Mouse (Mus musculus): ENCODE measurements at regions not wholly inside any gene's neighbourhood (a gene's known extent, or its start where the extent isn't known, plus 50 kb on each side); places are given as distances from the start of the nearest gene placed in this dataset.
"Not testable (repeated sequence)": the region's sequence is repeated elsewhere in the genome, so short reads cannot be mapped to it uniquely, and the experiment has no call there.

DNA sequence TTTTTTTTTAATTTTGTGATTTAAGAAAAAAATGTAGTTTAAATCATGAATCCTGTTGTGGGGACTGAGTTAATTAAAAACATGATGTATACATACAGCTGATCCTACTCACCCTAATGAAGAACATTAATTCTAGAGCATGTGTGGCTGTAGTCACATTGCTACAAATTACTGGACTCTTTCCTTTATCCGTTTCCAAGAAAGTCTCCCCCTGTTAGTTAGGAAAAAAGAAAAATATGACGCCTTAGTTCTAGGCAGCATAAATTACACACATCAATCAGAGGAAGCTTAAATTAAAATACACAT, 505.7 kb downstream of the Cypt12 start:
- Histone ChIP-seq H3K27me3 (ENCODE audit: insufficient read depth, low read length) (no peaks in the 10 kb centered on the region), H3K9ac (no peak overlapping the region), H3K4me3 (ENCODE audit: low read depth, low read length) (no peak overlapping the region), H3K4me2 (ENCODE audit: low read depth) (no peak overlapping the region), H3K36me3 (ENCODE audit: insufficient read depth) (no peaks in the 10 kb centered on the region), H3K4me1 (ENCODE audit: insufficient read depth) (no peaks in the 10 kb centered on the region), H3K27ac (ENCODE audit: low read depth, low read length) (0 out of 2 replicates have a peak overlapping the region, but pooled peaks have one; percentile 15), H3K9me3 (ENCODE audit: low read length) (no peaks in the 10 kb centered on the region)
- TF ChIP-seq CTCF (IDR thresholded peaks at IDR 0.05; ENCODE audit: low read depth): no peak
- ATAC-seq (peak; percentile 32), DNase-seq (peak; percentile 35)
- 6% methylated on average over 2 of the region's 2 CpGs for WGBS

DNA sequence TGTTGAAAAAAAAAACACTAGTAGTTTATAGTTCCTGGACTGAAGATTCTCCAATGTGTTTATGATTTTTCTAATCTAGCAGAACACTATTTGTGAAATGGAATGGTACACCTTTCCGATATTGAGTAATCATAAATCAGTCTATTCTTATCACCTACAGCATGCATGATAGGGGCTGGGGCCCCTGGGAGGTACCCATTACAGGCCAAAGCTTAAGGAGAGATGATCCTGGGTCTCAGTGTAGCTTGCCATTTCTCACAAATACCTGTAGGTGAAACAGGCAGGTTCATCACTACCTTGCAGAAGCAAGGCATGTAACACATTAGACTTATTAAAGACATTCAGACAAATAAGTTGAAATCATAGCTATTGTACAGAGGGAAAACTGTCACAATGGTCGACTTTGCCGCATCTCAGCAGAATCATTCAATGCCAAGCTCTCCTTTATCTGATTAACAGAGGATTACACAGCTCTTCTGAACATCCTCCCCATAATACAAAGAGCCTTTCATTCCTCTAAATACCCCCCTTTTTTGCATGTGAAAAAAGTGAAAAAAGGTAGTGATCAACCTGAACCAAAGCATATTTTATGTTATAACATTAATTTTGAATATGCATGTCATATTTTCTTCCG, 506.5 kb downstream of the Cypt12 start:
- not testable (repeated sequence) for H3K4me2 ChIP-seq (ENCODE audit: low read depth); DNase-seq; H3K27me3 ChIP-seq (ENCODE audit: insufficient read depth, low read length); H3K4me1 ChIP-seq (ENCODE audit: insufficient read depth); ATAC-seq; H3K9me3 ChIP-seq (ENCODE audit: low read length); H3K9ac ChIP-seq; H3K36me3 ChIP-seq (ENCODE audit: insufficient read depth); H3K4me3 ChIP-seq (ENCODE audit: low read depth, low read length)
- WGBS: 72% methylated on average over 2 of the region's 4 CpGs
- peak overlapping the region; percentile 69 for H3K27ac ChIP-seq (ENCODE audit: low read depth, low read length)

DNA sequence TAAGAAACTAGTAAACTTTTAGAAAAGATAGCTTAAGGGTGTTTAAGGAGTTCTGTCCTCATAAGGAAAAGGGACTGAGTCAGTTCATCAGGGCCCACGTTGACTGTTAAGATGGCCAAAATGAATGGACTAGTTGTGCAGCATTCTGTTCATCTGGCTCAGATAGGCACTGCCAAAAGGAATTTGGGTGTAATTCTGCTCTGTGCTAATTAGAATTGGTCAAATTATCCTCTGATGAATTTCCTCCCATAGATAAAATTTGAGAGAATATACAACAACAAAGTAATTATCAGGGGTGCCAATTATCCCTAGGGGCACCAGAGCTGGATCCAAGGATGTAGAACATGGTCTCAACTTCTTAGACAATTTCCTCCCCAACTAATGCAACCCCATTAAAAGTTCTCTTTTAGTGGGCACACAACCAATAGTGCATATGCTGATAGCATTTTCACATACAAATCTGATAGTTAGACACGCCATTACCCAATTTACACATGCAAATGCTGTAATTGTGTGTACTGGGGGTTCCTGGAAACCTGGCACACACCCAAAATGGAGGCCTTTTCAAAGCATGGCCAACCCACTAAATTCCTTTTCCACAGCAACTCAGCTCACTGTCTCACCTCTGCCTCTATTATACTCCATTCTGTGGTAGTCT, 508.0 kb downstream of the Cypt12 start:
- WGBS: 20% methylated on average over 2 of the region's 2 CpGs
- no peak for TF ChIP-seq CTCF (IDR thresholded peaks at IDR 0.05; ENCODE audit: low read depth)
- Histone ChIP-seq H3K9me3 (ENCODE audit: low read length) (no peaks in the 10 kb centered on the region), H3K4me2 (ENCODE audit: low read depth) (no peak overlapping the region), H3K36me3 (ENCODE audit: insufficient read depth) (no peaks in the 10 kb centered on the region), H3K9ac (no peak overlapping the region), H3K27ac (ENCODE audit: low read depth, low read length) (no peak overlapping the region), H3K4me1 (ENCODE audit: insufficient read depth) (no peaks in the 10 kb centered on the region), H3K4me3 (ENCODE audit: low read depth, low read length) (no peak overlapping the region), H3K27me3 (ENCODE audit: insufficient read depth, low read length) (no peaks in the 10 kb centered on the region)
- DNase-seq: peak; percentile 63
- peak; percentile 38; the same call in 1 of the 2 replicates for ATAC-seq

DNA sequence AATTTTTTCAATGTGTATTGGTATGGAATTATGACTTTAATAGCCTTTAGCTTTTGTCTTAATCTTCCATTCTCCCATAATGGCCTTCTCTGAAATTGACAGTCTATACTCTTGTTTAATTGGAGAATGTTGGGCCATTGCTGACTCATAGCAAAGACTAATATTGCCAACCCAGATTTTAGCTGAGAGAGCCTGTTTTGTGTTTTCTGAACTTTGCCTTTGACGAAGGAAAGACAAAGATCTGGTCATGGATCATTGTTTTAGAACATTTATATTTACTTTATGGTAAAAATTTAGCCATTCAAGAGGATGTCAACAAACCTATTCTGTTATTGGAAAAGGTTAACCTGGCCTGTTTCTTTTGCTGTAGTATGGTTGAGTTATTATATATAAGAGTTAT, 512.1 kb downstream of the Cypt12 start:
- WGBS: 93% methylated on average over 1 of the region's 1 CpGs
- Histone ChIP-seq H3K36me3 (ENCODE audit: insufficient read depth) (no peaks in the 10 kb centered on the region), H3K27ac (ENCODE audit: low read depth, low read length) (no peak overlapping the region), H3K9me3 (ENCODE audit: low read length) (no peaks in the 10 kb centered on the region), H3K4me3 (ENCODE audit: low read depth, low read length) (no peak overlapping the region), H3K4me1 (ENCODE audit: insufficient read depth) (no peaks in the 10 kb centered on the region), H3K9ac (no peak overlapping the region), H3K27me3 (ENCODE audit: insufficient read depth, low read length) (no peaks in the 10 kb centered on the region), H3K4me2 (ENCODE audit: low read depth) (no peak overlapping the region)
- ATAC-seq: no peak
- DNase-seq: no peak
- no peak for TF ChIP-seq CTCF (IDR thresholded peaks at IDR 0.05; ENCODE audit: low read depth)

DNA sequence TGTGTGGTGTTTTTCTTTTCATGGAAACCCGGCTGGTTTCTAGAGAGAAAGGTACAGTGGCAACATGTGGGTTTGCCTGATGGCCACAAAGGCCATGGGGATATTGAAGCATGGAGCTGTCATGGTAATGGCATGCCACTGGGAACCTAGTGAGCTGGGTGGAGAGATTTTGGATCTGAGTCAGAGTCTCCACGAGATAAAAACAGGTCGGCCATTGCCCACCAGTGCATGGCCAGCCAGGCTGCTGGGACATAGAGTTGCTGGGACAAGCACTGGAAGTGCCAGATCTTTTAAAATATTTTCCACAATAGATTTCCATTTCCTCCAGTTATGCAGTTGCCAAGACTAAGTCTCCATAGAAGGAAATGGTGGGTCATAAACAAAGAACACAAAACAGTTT, 523.6 kb downstream of the Cypt12 start:
- H3K27ac ChIP-seq (ENCODE audit: low read depth, low read length): no peak overlapping the region
- H3K4me2 ChIP-seq (ENCODE audit: low read depth): no peak overlapping the region
- no peak overlapping the region for H3K4me3 ChIP-seq (ENCODE audit: low read depth, low read length)
- 87% methylated on average over 3 of the region's 3 CpGs for WGBS
- TF ChIP-seq CTCF (IDR thresholded peaks at IDR 0.05; ENCODE audit: low read depth): no peak
- DNase-seq (no peak), ATAC-seq (no peak)
- H3K9ac ChIP-seq: no peak overlapping the region
- H3K4me1 ChIP-seq (ENCODE audit: insufficient read depth): no peaks in the 10 kb centered on the region
- no peaks in the 10 kb centered on the region for H3K27me3 ChIP-seq (ENCODE audit: insufficient read depth, low read length)
- H3K36me3 ChIP-seq (ENCODE audit: insufficient read depth): no peaks in the 10 kb centered on the region
- H3K9me3 ChIP-seq (ENCODE audit: low read length): no peaks in the 10 kb centered on the region

DNA sequence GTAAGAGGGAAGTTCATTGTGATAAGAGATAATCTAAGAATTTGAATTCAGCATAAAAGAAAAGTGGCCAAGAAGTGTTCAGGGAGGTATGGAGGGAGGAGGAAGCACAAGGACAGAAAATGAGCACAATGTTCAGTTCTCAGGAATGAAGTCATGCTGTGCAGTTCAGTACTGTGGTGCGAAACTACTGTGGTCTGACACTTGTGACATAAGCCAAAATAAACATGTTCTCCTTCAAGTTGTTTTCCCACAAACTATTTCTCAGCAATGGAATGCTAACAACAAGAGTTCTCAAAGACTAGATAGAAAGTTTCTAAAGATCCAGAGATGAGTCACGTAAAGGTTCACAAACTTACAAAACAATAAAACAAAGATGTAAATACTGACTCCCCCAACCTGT, 531.3 kb downstream of the Cypt12 start:
- TF ChIP-seq CTCF (IDR thresholded peaks at IDR 0.05; ENCODE audit: low read depth): no peak
- H3K4me1 ChIP-seq (ENCODE audit: insufficient read depth): no peaks in the 10 kb centered on the region
- H3K36me3 ChIP-seq (ENCODE audit: insufficient read depth): no peaks in the 10 kb centered on the region
- no peak overlapping the region for H3K4me2 ChIP-seq (ENCODE audit: low read depth)
- DNase-seq: no peak
- H3K27ac ChIP-seq (ENCODE audit: low read depth, low read length): no peak overlapping the region
- ATAC-seq: no peak
- H3K9ac ChIP-seq: no peak overlapping the region
- H3K4me3 ChIP-seq (ENCODE audit: low read depth, low read length): no peak overlapping the region
- WGBS: 74% methylated on average over 2 of the region's 2 CpGs
- no peaks in the 10 kb centered on the region for H3K27me3 ChIP-seq (ENCODE audit: insufficient read depth, low read length)
- no peaks in the 10 kb centered on the region for H3K9me3 ChIP-seq (ENCODE audit: low read length)

DNA sequence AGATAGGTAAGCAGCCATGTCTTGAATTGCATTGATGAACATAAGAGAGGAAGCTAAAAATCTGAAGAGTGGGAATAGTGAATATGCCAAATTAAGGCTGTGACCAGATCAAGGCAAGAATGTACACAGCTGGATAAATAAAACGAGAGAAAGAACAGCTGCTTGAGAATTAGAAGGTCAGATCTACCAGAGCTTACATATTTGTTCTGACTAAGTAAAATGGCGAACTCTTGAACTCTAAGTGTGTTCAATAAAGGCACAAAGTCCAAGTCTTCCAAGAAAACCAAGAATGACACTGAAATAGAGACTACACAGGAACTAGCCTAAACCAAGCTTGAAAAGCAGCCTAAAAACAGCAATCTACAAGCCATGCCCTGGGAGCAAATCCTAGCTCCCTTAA, 533.8 kb downstream of the Cypt12 start:
- no peak for ATAC-seq

More for the DNA sequence above, 533.8 kb downstream of the Cypt12 start:
- no peak overlapping the region for H3K4me3 ChIP-seq (ENCODE audit: low read depth, low read length)
- 85% methylated on average over 2 of the region's 2 CpGs for WGBS
- no peak overlapping the region for H3K4me2 ChIP-seq (ENCODE audit: low read depth)
- TF ChIP-seq CTCF (IDR thresholded peaks at IDR 0.05; ENCODE audit: low read depth): no peak
- H3K9ac ChIP-seq: no peak overlapping the region
- H3K4me1 ChIP-seq (ENCODE audit: insufficient read depth): no peaks in the 10 kb centered on the region
- H3K27ac ChIP-seq (ENCODE audit: low read depth, low read length): no peak overlapping the region
- H3K36me3 ChIP-seq (ENCODE audit: insufficient read depth): no peaks in the 10 kb centered on the region
- no peaks in the 10 kb centered on the region for H3K27me3 ChIP-seq (ENCODE audit: insufficient read depth, low read length)
- no peak for DNase-seq
- H3K9me3 ChIP-seq (ENCODE audit: low read length): no peaks in the 10 kb centered on the region

All from forebrain, postnatal 0 days (tissue).